Mouse (Mus musculus) stomach, embryonic 15.5 days (tissue): ENCODE measurements around the gene 9230102O04Rik. TPM values are rescaled to one million over a fixed set of nuclear protein-coding genes. Genes with fewer than 3 reads are reported as not detected.

ENCODE experiments used
- ATAC-seq: fragments of 200-750 bp; cut with Nextera tagmentation; 2 replicates; pipeline ENCODE4 v1.8.0; 2017; ENCODE audit warnings: low read depth, moderate number of reproducible peaks, moderate TSS enrichment; ENCODE audit not compliant: insufficient read depth, low FRiP score
- H3K27ac ChIP-seq: fragments of 300-500 bp; sonication (generic); 2 replicates; pipeline ENCODE4 v1.5.1; 2015; ENCODE audit warnings: mild to moderate bottlenecking, inconsistent platforms
- H3K27me3 ChIP-seq: fragments of 300-500 bp; sonication (generic); replicated peaks from 2 replicates; pipeline ENCODE4 v1.6.1; 2015; ENCODE audit warnings: inconsistent platforms
- H3K36me3 ChIP-seq: fragments of 300-500 bp; sonication (generic); 2 replicates; pipeline ENCODE4 v1.6.1; 2015; ENCODE audit warnings: inconsistent platforms
- H3K4me1 ChIP-seq: fragments of 300-500 bp; sonication (generic); 2 replicates; pipeline ENCODE4 v1.6.1; 2015; ENCODE audit warnings: inconsistent platforms
- H3K4me2 ChIP-seq: fragments of 300-500 bp; sonication (generic); 2 replicates; pipeline ENCODE4 v1.6.1; 2015; ENCODE audit warnings: mild to moderate bottlenecking, inconsistent platforms
- H3K4me3 ChIP-seq: fragments of 300-500 bp; sonication (generic); replicated peaks from 2 replicates; pipeline ENCODE4 v1.5.1; 2015; ENCODE audit warnings: inconsistent platforms
- H3K9ac ChIP-seq: fragments of 300-500 bp; sonication (generic); 2 replicates; pipeline ENCODE4 v1.6.1; 2015; ENCODE audit warnings: inconsistent platforms
- H3K9me3 ChIP-seq: fragments of 300-500 bp; sonication (generic); 2 replicates; pipeline ENCODE4 v1.6.1; 2016; ENCODE audit warnings: inconsistent platforms
- WGBS: fragments of 180-500 bp; shearing (Covaris S2); methylation state at CpG from one replicate; pipeline ENCODE4 v1.1.7; 2015; 5-methylcytosine and 5-hydroxymethylcytosine counted together
- polyA plus RNA-seq: library from polyadenylated mRNA; unstranded; fragments of >200 nt; fragmentation: Nextera tagmentation; extraction: Ambion mirVana; gene quantifications from 2 replicates; pipeline ENCODE4 v1.2.1, GENCODE M21; 2015

The 9230102O04Rik gene
- not detected in 2 replicates for polyA plus RNA-seq

GRCm38 (mm10) chr2:9888913-9889650, at the start of gene 9230102O04Rik:
Gene 9230102O04Rik (minus strand): TSS chr2:9889540.
- Histone ChIP-seq H3K36me3 (no peaks in the 10 kb centered on the region), H3K9me3 (no peaks in the 10 kb centered on the region), H3K4me3 (peak within 1 kb of the TSS; percentile 12; the same call in 1 of the 2 replicates), H3K27ac (no peak within 1 kb of the TSS), H3K4me1 (no peaks in the 10 kb centered on the region), H3K4me2 (peak within 1 kb of the TSS; percentile 40), H3K9ac (no peak within 1 kb of the TSS), H3K27me3 (peaks cover 91% of the 10 kb centered on the region)
- WGBS, result 2% methylated on average over 30 of the region's 30 CpGs
- ATAC-seq, result peak; percentile 80

GRCm38 (mm10) chr2:9935965-9936364, 46.6 kb upstream of the 9230102O04Rik start:
- no peaks in the 10 kb centered on the region for H3K4me1 ChIP-seq
- no peak overlapping the region for H3K27ac ChIP-seq
- H3K27me3 ChIP-seq, result no peaks in the 10 kb centered on the region
- 17% methylated on average over 1 of the region's 1 CpGs for WGBS
- no peak for ATAC-seq
- no peak overlapping the region for H3K4me2 ChIP-seq
- no peaks in the 10 kb centered on the region for H3K9me3 ChIP-seq
- no peaks in the 10 kb centered on the region for H3K36me3 ChIP-seq
- H3K4me3 ChIP-seq, result no peak overlapping the region
- no peak overlapping the region for H3K9ac ChIP-seq

- H3K4me3 ChIP-seq, result no peak overlapping the region
- no peaks in the 10 kb centered on the region for H3K9me3 ChIP-seq
- no peaks in the 10 kb centered on the region for H3K4me1 ChIP-seq
- ATAC-seq, result no peak
- 73% methylated on average over 4 of the region's 4 CpGs for WGBS
- H3K36me3 ChIP-seq, result no peaks in the 10 kb centered on the region
- no peak overlapping the region for H3K9ac ChIP-seq
- no peak overlapping the region for H3K27ac ChIP-seq
- H3K4me2 ChIP-seq, result no peak overlapping the region
- H3K27me3 ChIP-seq, result no peaks in the 10 kb centered on the region
Measured at GRCm38 (mm10) chr2:9926905-9927283, 37.6 kb upstream of the 9230102O04Rik start.

- 46% methylated on average over 7 of the region's 7 CpGs for WGBS
- Histone ChIP-seq H3K27ac (peak overlapping the region; percentile 5), H3K36me3 (no peaks in the 10 kb centered on the region), H3K9ac (no peak overlapping the region), H3K27me3 (no peaks in the 10 kb centered on the region), H3K4me1 (no peaks in the 10 kb centered on the region), H3K4me3 (no peak overlapping the region), H3K4me2 (no peak overlapping the region), H3K9me3 (no peaks in the 10 kb centered on the region)
- peak; percentile 66 for ATAC-seq
Measured at GRCm38 (mm10) chr2:9926194-9926904, 37.0 kb upstream of the 9230102O04Rik start.

- Histone ChIP-seq H3K4me3 (no peak overlapping the region), H3K36me3 (peaks cover 9% of the 10 kb centered on the region; the same call in 1 of the 2 replicates), H3K27me3 (no peaks in the 10 kb centered on the region), H3K4me1 (no peaks in the 10 kb centered on the region), H3K4me2 (no peak overlapping the region; the same call in 1 of the 2 replicates), H3K9ac (no peak overlapping the region), H3K27ac (peak overlapping the region; percentile 2; the same call in 1 of the 2 replicates), H3K9me3 (no peaks in the 10 kb centered on the region)
- WGBS, result 69% methylated on average over 17 of the region's 17 CpGs
- peak; percentile 89 for ATAC-seq
Measured at GRCm38 (mm10) chr2:9918691-9919471, 29.5 kb upstream of the 9230102O04Rik start.

GRCm38 (mm10) chr2:9917602-9918001, 28.3 kb upstream of the 9230102O04Rik start:
- ATAC-seq, result no peak
- no peak overlapping the region for H3K27ac ChIP-seq
- no peaks in the 10 kb centered on the region for H3K4me1 ChIP-seq
- no peak overlapping the region for H3K4me2 ChIP-seq
- H3K9ac ChIP-seq, result no peak overlapping the region
- H3K36me3 ChIP-seq, result peaks cover 9% of the 10 kb centered on the region; the same call in 1 of the 2 replicates
- no peak overlapping the region for H3K4me3 ChIP-seq
- WGBS, result 86% methylated on average over 9 of the region's 9 CpGs
- no peaks in the 10 kb centered on the region for H3K27me3 ChIP-seq
- no peaks in the 10 kb centered on the region for H3K9me3 ChIP-seq

- no peaks in the 10 kb centered on the region for H3K36me3 ChIP-seq
- H3K4me3 ChIP-seq, result no peak overlapping the region; the same call in 1 of the 2 replicates
- no peaks in the 10 kb centered on the region for H3K4me1 ChIP-seq
- H3K27ac ChIP-seq, result no peak overlapping the region
- peak overlapping the region; percentile 45 for H3K4me2 ChIP-seq
- H3K27me3 ChIP-seq, result no peaks in the 10 kb centered on the region
- no peak overlapping the region for H3K9ac ChIP-seq
- H3K9me3 ChIP-seq, result no peaks in the 10 kb centered on the region
- 5% methylated on average over 11 of the region's 11 CpGs for WGBS
- ATAC-seq, result peak; percentile 35; the same call in 1 of the 2 replicates
Measured at GRCm38 (mm10) chr2:9905995-9906394, 16.7 kb upstream of the 9230102O04Rik start.

GRCm38 (mm10) chr2:9903854-9904560, 14.7 kb upstream of the 9230102O04Rik start:
- Histone ChIP-seq H3K4me1 (no peaks in the 10 kb centered on the region), H3K9ac (no peak overlapping the region), H3K4me3 (no peak overlapping the region), H3K4me2 (no peak overlapping the region), H3K36me3 (no peaks in the 10 kb centered on the region), H3K27me3 (peaks cover 7% of the 10 kb centered on the region), H3K27ac (no peak overlapping the region), H3K9me3 (no peaks in the 10 kb centered on the region)
- 41% methylated on average over 14 of the region's 14 CpGs for WGBS
- ATAC-seq, result no peak

GRCm38 (mm10) chr2:9897846-9898245, 8.5 kb upstream of the 9230102O04Rik start:
- Histone ChIP-seq H3K4me1 (0 out of 2 replicates have a peak, but pooled peaks cover 3% of the 10 kb centered on the region), H3K4me3 (no peak overlapping the region), H3K27me3 (peaks cover 66% of the 10 kb centered on the region), H3K9ac (no peak overlapping the region), H3K9me3 (no peaks in the 10 kb centered on the region), H3K36me3 (no peaks in the 10 kb centered on the region), H3K4me2 (no peak overlapping the region), H3K27ac (no peak overlapping the region)
- WGBS, result 10% methylated on average over 8 of the region's 8 CpGs
- ATAC-seq, result no peak

GRCm38 (mm10) chr2:9896097-9896770, 6.9 kb upstream of the 9230102O04Rik start:
- 0 out of 2 replicates have a peak, but pooled peaks cover 3% of the 10 kb centered on the region for H3K4me1 ChIP-seq
- no peaks in the 10 kb centered on the region for H3K36me3 ChIP-seq
- H3K4me3 ChIP-seq, result no peak overlapping the region
- no peak overlapping the region for H3K9ac ChIP-seq
- WGBS, result 3% methylated on average over 22 of the region's 22 CpGs
- no peaks in the 10 kb centered on the region for H3K9me3 ChIP-seq
- no peak overlapping the region for H3K4me2 ChIP-seq
- no peak for ATAC-seq
- peaks cover 77% of the 10 kb centered on the region for H3K27me3 ChIP-seq
- H3K27ac ChIP-seq, result no peak overlapping the region
